Mouse (Mus musculus): ENCODE data around the gene Rin2.

Rin2 gene

GRCm38 (mm10) chr2:145859932-145860801 is 185.2 kb downstream of the Rin2 start:
- in situ Hi-C loops (cut with MboI, MseI) = no loop called here

DNA sequence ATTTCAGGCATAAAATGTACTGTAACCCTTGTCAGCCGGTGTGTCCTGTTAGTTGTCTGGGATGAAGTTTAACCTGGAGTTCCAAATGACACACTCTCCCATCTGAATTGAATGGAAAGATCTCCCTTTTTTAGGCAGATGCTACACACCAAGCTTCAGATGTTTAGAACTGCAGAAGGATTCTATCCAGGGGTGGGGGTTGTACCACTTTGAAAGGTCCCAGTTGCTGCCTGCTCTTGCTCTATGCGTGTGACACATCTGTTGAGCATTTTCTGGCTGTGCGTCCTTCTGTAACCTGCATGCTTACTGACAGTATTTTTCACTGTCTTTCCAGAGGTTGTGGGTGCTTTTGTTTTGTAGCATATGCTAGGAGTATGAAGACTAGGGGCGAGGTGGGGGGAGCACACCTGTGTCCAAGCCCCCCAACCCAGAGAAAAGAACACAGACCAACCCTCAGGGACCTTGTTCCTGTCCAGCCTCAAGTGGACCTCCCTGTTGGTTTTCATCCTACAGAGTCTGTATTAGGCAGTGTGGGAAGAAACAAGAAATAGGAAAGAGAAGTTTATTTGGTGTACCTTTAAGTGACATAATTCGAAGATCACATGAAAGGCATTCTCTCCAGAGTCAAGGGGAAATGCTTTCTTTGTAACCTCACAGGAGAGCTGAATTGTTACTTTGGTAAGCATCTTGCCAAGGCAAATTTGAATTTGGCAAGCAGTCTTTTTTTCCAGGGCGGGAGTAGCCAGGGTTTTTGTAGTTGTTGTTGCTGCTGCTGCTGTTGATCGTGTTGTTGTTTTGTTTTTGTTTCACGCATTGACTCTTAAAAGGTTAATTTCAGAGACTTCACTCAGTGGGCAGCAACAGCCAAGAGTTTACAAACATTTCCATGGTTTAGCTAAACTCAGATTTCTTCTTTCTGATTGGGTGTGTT is 186.4 kb downstream of the Rin2 start:
- in situ Hi-C loops (cut with MboI, MseI) = no loop called here

DNA sequence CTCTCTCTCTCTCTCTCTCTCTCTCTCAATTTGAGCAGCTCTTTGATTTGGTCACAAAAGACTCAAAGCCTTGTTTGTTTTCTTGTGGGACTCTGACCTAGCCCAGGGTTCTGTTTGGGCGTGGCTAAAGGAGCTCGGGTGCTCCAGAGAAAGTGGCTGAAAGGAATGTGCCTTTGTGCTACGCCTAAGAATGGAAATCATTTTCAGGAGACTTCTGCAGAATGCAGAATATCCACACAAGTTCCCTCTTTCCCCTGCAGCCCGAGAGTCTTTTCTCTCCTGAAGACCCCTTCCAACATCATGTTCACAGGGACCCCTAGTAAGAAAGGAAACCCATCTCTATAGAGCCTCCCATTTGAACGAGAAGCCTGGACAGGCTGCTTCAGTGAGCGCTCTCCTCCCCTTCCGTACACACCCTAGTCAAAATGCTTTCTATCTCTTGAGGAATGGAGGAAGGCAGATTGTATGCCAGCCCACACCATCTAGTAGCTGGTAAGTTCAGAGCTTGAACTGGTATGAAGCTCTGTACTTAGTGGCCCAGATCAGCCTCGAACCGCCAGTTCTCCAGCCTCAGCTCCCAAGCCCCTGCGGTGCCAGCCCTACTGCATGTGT is 187.3 kb downstream of the Rin2 start:
- in situ Hi-C loops (cut with MboI, MseI) = no loop called here

- in situ Hi-C loops (cut with MboI, MseI) = no loop called here
Measured at GRCm38 (mm10) chr2:145865344-145865743, 190.3 kb downstream of the Rin2 start.

DNA sequence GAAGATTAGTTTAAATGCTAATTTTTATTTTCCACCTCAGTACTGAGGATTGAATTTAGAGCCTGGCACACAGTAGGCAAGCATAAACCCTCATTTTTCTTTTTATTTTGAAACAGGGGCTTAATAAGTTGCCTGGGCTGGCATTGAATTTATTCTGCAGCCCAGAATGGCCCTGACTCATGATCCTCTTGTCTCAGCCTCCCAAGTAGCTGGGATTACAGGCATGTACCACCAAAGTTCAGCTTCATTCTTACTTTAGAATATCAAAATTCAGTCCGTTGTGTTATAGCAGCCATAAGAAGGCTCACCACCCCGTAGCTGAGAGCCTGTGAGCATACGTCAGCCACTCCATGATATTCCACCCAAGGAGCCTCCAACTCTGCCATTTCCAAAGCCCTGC is 191.2 kb downstream of the Rin2 start:
- in situ Hi-C loops (cut with MboI, MseI) = no loop called here

GRCm38 (mm10) chr2:145866695-145867449 is 191.9 kb downstream of the Rin2 start:
- in situ Hi-C loops (cut with MboI, MseI) = no loop called here

- in situ Hi-C loops (cut with MboI, MseI) = no loop called here
Measured at GRCm38 (mm10) chr2:145871308-145871707, 196.3 kb downstream of the Rin2 start.

DNA sequence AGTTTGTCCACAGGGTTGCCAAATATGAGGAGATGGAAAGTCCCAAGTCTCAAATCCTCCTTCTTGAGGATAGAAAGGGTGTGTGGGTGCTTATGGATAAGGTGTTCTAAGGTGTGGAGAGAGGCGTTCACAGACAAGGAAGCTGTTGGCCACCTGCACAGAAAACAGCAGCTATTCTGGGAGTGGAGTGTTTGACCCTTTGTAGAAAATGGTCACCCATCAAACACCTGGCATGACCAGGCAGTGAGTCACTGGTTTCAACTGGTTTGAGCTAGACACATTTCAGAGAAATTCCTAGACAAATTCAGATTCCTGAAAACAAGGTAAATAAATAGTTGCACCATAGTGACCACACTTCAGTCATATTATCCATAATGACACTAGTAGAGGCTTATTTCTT is 197.1 kb downstream of the Rin2 start:
- in situ Hi-C loops (cut with MboI, MseI) = no loop called here

- in situ Hi-C loops (cut with MboI, MseI) = no loop called here
Measured at GRCm38 (mm10) chr2:145873953-145874352, 198.9 kb downstream of the Rin2 start.

GRCm38 (mm10) chr2:145874879-145875482 is 200.0 kb downstream of the Rin2 start:
- in situ Hi-C loops (cut with MboI, MseI) = loop anchor here (25.0 kb wide), 1 partner anchor 688 kb away; no protein-coding TSS in a partner anchor

DNA sequence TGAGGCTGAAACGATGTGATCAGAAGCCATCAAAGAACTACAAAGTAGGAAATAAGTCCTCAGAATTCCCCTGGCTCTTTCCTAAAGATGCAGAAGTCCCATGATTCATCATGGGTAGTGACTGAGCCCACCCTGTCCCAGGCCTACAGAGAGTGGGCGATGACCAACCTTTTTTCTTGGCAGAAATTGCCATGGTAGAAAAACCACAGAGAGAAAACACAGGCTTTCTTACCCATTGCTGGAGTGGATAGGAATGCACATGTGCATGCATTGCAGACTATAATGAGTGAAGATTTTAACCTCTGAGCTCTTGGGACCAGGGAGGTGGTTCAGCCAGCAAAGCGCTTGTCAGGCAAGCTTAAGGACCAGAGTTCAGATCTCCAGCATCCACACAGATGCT is 202.2 kb downstream of the Rin2 start:
- in situ Hi-C loops (cut with MboI, MseI) = loop anchor here (25.0 kb wide), 1 partner anchor 690 kb away; no protein-coding TSS in a partner anchor

- in situ Hi-C loops (cut with MboI, MseI) = loop anchor here (25.0 kb wide), 1 partner anchor 694 kb away; no protein-coding TSS in a partner anchor
Measured at GRCm38 (mm10) chr2:145880887-145881747, 206.1 kb downstream of the Rin2 start.

DNA sequence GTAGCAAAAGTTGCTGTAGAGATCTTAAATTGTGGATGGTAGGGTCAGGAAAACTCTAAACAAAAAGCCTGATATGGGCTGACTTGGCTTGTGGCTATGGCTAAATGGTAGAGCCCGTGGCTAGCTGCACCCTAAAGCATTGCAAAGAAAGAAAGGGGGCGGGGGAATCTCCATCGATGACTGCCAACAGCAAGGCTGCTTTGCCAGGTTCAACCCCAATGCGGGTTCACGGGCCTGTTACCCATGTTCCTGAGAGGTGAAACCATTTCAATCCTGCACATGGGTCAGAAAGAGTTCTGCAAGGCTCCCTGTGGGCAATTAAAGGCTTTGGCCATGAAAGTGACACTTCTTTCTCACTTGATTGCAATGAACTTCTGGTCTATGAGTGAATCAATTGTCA is 206.9 kb downstream of the Rin2 start:
- in situ Hi-C loops (cut with MboI, MseI) = loop anchor here (25.0 kb wide), 1 partner anchor 695 kb away; no protein-coding TSS in a partner anchor

DNA sequence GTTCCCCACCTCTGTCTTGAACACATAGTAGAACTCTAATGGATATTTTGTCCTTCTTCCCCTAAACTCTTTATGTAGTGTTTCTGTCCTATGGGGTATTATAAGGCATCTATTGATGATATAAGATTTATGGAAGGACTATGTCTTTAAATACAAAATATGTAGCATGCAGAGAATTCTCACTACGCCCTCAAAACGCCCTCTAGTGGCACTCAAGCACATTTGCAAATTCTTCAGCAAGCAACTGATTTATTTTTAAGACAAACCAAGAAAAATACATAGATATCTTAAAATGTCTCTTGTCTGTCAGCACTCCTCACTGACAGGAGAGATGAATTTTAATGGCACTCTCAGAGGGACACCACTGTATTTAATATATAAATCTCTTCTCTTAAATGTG is 207.4 kb downstream of the Rin2 start:
- in situ Hi-C loops (cut with MboI, MseI) = loop anchor here (25.0 kb wide), 1 partner anchor 695 kb away; no protein-coding TSS in a partner anchor

DNA sequence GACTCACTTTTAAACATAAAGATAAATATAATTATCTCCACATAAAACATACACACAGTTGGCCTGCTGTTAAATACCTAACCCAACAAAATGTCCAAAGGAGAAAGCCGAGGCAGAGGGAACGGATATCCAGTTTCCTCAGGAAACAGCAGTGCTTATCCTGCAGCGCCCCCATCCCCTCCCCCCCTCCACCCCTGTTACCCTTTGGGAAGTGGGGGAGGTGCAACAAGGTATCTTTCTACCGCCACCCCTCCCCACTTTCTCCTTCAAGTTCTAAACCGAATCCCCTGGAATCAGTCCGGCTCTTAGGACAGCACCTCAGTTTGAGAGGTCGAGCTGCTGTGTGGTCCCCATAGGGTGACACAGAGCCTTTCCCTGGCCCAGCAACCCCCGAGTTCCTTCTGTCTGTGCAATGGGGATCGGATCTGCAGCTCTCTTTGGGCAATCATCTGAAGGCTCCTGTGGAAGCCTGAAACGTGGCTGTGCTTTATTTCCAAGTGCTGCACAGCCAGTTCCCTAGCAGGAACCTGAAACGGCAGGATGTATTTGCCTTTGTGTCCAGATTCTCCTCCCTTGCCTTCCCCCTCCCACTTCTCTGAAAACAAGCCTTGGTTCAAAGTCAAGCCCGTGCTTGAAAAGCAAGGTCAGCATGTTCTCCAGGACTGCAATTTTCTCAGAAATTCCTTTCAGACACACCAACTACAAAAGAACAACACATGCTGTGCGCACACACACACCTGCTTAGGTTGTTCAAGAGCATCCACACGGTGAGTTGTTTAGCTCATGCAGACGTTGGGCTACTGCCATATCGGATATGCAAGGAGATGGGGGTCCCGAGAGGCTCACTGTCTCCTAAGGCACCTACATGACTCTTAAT is 209.3 kb downstream of the Rin2 start:
- in situ Hi-C loops (cut with MboI, MseI) = loop anchor here (25.0 kb wide), 1 partner anchor 697 kb away; no protein-coding TSS in a partner anchor

DNA sequence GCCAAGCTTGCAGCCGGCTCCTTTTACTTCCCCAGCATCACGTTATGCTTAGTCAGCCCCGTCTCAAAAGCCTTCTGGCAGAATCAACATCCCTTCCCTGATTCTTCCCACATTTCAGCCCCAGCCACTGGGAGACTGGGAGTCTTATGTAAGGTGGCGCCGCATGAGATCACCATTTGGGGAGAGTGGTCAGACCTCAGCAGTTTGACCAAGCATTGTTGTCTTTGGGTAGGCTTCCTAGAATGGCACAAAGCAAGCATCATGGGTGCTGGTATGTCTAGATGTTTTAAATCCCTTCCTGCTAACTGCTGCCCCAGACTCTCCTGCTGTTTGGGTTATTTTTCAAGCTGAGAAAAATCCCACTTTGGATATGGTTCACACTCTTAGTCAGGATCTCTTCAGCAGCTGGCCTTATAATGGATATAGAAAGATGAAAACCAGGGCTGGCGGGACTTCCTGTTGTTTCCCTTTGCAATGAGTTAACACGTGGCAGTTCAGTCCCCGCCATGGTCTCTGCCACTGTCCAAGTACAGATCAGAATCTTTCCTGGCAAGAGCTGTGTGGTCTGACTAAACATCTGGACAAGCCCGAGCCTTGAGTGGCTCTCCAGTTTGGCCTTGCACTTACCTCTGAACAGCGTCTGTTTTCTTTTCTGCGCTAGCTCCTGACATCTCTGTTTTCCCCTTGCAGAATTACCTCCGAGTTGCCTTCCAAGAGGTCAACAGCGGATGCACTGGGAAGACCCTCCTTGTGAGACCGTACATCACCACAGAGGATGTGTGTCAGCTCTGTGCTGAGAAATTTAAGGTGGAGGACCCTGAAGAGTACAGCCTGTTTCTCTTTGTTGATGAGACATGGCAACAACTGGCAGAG is 210.1 kb downstream of the Rin2 start:
- in situ Hi-C loops (cut with MboI, MseI) = loop anchor here (25.0 kb wide), 1 partner anchor 698 kb away; no protein-coding TSS in a partner anchor

All from T-helper 2 cell (primary cell).